Mouse (Mus musculus) lung, adult 18-20 months (tissue): ENCODE measurements around the gene Mlx.

ENCODE experiments used
- DNase-seq, 2 experiments: peaks; one replicate each; pipeline ENCODE4 v3.0.0; 2022; ENCODE audit warnings: mixed read lengths in 2 of 2

The Mlx gene

DNA sequence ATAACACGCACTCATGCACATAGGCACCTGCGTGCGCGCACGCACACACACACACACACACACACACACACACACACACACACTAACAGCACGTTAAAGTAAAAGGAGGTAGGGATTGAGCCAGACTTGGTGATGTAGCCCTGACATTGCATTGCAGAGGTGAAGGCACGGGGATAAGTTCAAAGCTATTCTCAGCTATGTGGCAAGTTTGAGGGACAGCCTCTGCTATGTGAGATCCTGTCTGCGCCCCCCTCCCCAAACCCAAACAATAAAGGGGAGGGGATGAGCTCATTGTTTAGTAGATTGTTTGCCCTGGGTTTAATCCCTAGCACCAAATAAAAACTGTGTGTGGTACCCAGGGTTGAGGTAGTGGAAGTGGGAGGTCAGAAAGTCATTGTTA lies 54.0 kb downstream of the Mlx start:
- no peak for DNase-seq
